Mouse (Mus musculus) heart, postnatal 0 days (tissue): ENCODE measurements around the gene Bdnf. TPM values are rescaled to one million over a fixed set of nuclear protein-coding genes. Genes with fewer than 3 reads are reported as not detected.

ENCODE experiments used
- ATAC-seq: fragments of 200-750 bp; cut with Nextera tagmentation; 2 replicates; pipeline ENCODE4 v1.8.0; 2017; ENCODE audit warnings: low read depth, moderate number of reproducible peaks, moderate library complexity; ENCODE audit not compliant: insufficient read depth
- DNase-seq: peaks from one replicate; pipeline ENCODE4 v3.0.0-alpha.2; 2016; ENCODE audit warnings: low spot score
- H3K27ac ChIP-seq: fragments of 300-500 bp; sonication (generic); 2 replicates; pipeline ENCODE4 v1.5.1; 2014; ENCODE audit warnings: low read depth, mild to moderate bottlenecking
- H3K27me3 ChIP-seq: fragments of 300-500 bp; sonication (generic); 2 replicates; pipeline ENCODE4 v1.6.1; 2014; ENCODE audit warnings: low read length, mixed read lengths; ENCODE audit not compliant: control insufficient read depth, insufficient read depth
- H3K36me3 ChIP-seq: fragments of 300-500 bp; sonication (generic); replicated peaks from 2 replicates; pipeline ENCODE4 v1.6.1; 2014; ENCODE audit warnings: low read length, mixed read lengths; ENCODE audit not compliant: control insufficient read depth, insufficient read depth
- H3K4me1 ChIP-seq: fragments of 300-500 bp; sonication (generic); 2 replicates; pipeline ENCODE4 v1.6.1; 2014; ENCODE audit warnings: antibody characterized with exemption; ENCODE audit not compliant: control insufficient read depth, insufficient read depth
- H3K4me2 ChIP-seq: fragments of 300-500 bp; sonication (generic); 2 replicates; pipeline ENCODE4 v1.6.1; 2014; ENCODE audit warnings: low read depth, mild to moderate bottlenecking, low read length, moderate library complexity
- H3K4me3 ChIP-seq: fragments of 300-500 bp; sonication (generic); 2 replicates; pipeline ENCODE4 v1.5.1; 2014; ENCODE audit warnings: low read depth, low read length
- H3K9ac ChIP-seq: fragments of 300-500 bp; sonication (generic); replicated peaks from 2 replicates; pipeline ENCODE4 v1.6.1; 2014; ENCODE audit warnings: low read depth, low read length, mixed read lengths
- H3K9me3 ChIP-seq: fragments of 300-500 bp; sonication (generic); replicated peaks from 2 replicates; pipeline ENCODE4 v1.6.1; 2016; ENCODE audit warnings: low read length; ENCODE audit not compliant: control insufficient read depth
- CTCF ChIP-seq: IDR thresholded peaks from 2 replicates; pipeline ENCODE4 v1.5.1; 2016; ENCODE audit warnings: antibody characterized with exemption, control low read depth, low read depth
- EP300 ChIP-seq: IDR thresholded peaks from 2 replicates; pipeline ENCODE4 v1.6.1; 2016; ENCODE audit warnings: antibody characterized with exemption, low read depth
- WGBS: fragments of 180-500 bp; shearing (Covaris S2); extraction: QIAGEN DNeasy Blood & Tissue Kit; methylation state at CpG from one replicate; pipeline ENCODE4 v1.1.7; 2014; 5-methylcytosine and 5-hydroxymethylcytosine counted together
- polyA plus RNA-seq: library from polyadenylated mRNA; unstranded; fragments of >200 nt; fragmentation: Nextera tagmentation; extraction: Ambion mirVana; gene quantifications from 2 replicates; pipeline ENCODE4 v1.2.1, GENCODE M21; 2015
- total RNA-seq: library from RNA; depleted of rRNA; stranded (reverse); fragments of >200 nt; gene quantifications from 2 replicates; pipeline ENCODE4 v1.2.3, GENCODE M21; 2014; ENCODE audit warnings: low replicate concordance

The Bdnf gene
- total and polyA plus RNA-seq, 2 experiments from 2014 or later, result 0.30 TPM; not detected in 1

DNA sequence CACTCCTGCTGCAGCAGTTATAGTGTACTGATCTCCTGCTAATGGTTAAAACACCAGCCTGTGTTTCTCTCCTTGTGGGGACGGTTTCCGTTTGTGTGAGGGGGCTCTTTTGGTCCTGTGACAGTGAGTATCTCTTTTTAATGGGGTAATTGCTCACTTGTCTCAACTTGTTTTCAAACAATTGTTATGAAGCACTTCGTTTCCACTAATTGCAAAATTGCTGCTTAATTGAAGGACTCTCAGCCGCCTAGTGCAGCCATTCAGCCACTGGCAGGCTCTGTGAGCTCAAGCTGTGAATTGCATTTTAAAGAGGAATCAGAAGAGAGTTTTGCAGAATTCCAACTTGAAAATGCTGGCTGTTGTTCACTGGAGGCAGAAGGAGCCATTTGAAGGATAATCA, 22.7 kb downstream of the Bdnf start:
- no peak for DNase-seq
- 29% methylated on average over 4 of the region's 4 CpGs for WGBS

DNA sequence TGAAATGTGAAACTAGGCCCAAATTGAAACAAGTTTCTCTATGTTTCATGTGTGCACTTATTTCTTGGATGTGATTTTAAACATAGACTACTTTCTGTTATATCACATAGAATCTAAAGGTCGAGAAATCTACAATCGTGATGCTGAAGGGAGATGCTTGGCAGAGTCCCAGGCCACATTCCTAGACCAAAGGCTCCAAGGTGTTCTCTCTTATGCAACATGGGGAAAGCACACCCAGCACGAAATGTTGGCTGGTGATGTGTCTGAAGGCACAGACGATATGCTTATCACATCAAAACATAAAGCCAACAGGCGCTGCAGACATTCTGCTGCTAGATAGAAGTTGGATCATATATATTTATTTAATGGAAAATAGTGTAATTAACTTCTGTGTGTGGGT, 25.8 kb downstream of the Bdnf start:
- Histone ChIP-seq H3K4me2 (no peak overlapping the region), H3K4me3 (no peak overlapping the region), H3K27ac (no peak overlapping the region), H3K36me3 (no peaks in the 10 kb centered on the region), H3K9me3 (no peaks in the 10 kb centered on the region), H3K4me1 (no peaks in the 10 kb centered on the region), H3K9ac (no peak overlapping the region), H3K27me3 (0 out of 2 replicates have a peak, but pooled peaks cover 8% of the 10 kb centered on the region)
- no peak for TF ChIP-seq CTCF
- no peak for TF ChIP-seq EP300
- ATAC-seq (no peak), DNase-seq (no peak)
- 53% methylated on average over 5 of the region's 5 CpGs for WGBS

More for the DNA sequence above, 22.7 kb downstream of the Bdnf start:
- no peaks in the 10 kb centered on the region for H3K9me3 ChIP-seq
- TF ChIP-seq CTCF (no peak), EP300 (no peak)
- H3K4me2 ChIP-seq, result no peak overlapping the region
- H3K4me3 ChIP-seq, result no peak overlapping the region
- H3K27me3 ChIP-seq, result peaks cover 38% of the 10 kb centered on the region
- H3K9ac ChIP-seq, result no peak overlapping the region
- H3K36me3 ChIP-seq, result no peaks in the 10 kb centered on the region
- no peaks in the 10 kb centered on the region for H3K4me1 ChIP-seq
- ATAC-seq, result no peak
- H3K27ac ChIP-seq, result no peak overlapping the region

DNA sequence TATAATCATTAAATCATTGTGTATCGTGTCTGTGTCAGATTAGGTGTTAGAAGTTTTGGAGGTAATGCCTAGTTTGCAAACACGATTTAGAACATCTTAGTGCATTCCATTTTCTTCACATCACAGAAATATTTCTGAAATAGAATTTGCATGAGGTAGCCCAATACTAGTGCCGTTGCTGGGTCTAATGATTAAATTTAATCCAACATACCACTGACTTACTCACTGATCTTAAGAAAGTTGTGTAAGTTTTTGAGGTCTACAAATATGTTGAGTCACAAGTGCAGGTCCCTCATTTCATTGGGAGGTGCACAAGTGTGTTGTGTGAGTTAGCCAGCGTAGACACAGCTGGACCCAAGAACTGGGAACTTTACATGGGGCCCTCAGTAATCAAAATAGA, 29.1 kb downstream of the Bdnf start:
- Histone ChIP-seq H3K27me3 (no peaks in the 10 kb centered on the region), H3K4me2 (no peak overlapping the region), H3K27ac (no peak overlapping the region), H3K9me3 (no peaks in the 10 kb centered on the region), H3K9ac (no peak overlapping the region), H3K4me1 (no peaks in the 10 kb centered on the region), H3K4me3 (no peak overlapping the region), H3K36me3 (no peaks in the 10 kb centered on the region)
- WGBS, result 66% methylated on average over 4 of the region's 4 CpGs
- no peak for ATAC-seq
- DNase-seq, result no peak
- no peak for TF ChIP-seq EP300
- no peak for TF ChIP-seq CTCF

DNA sequence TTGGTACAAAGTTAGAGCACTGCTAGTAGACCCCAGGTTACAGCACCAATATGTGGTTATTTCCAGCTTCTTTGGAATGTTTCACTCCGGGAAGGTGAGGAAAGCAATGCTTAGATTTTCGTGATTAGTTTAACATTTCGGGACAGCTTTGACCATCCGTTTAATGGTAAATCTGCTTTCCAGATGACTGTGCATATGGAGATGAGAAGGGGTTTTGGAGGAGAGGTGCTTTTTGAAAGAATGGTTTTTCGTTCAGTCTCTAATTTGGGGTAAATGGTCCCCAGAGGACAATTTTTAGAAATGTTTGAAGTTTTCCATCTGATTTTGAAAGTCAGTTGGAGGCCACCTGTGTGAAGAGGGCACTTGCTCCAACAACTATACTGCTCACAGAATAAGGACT, 29.6 kb downstream of the Bdnf start:
- Histone ChIP-seq H3K36me3 (no peaks in the 10 kb centered on the region), H3K4me1 (no peaks in the 10 kb centered on the region), H3K4me2 (no peak overlapping the region), H3K9me3 (no peaks in the 10 kb centered on the region), H3K27me3 (no peaks in the 10 kb centered on the region), H3K27ac (no peak overlapping the region), H3K4me3 (no peak overlapping the region), H3K9ac (no peak overlapping the region)
- TF ChIP-seq CTCF (no peak), EP300 (no peak)
- WGBS, result 76% methylated on average over 5 of the region's 5 CpGs
- DNase-seq (no peak), ATAC-seq (no peak)

DNA sequence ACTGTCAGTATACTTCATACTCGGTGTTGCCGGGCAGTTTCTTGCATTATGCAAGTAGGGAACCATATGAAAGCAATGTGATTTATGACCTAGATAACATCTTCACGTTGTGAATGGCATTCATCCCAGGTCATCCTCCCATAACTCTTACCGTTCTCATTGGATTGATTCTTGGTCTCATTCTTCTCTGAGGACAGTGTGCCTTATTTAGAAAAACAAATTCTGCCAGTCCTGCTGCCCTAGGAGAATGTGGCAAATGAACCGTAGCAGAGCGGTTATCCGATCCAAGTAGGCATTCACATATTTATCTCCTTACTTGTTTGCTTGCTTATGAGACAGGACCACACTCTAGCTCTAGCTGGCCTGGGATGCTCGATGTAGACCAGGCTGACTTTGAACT, 32.0 kb downstream of the Bdnf start:
- TF ChIP-seq CTCF (no peak), EP300 (no peak)
- Histone ChIP-seq H3K9me3 (no peaks in the 10 kb centered on the region), H3K4me1 (no peaks in the 10 kb centered on the region), H3K27me3 (no peaks in the 10 kb centered on the region), H3K9ac (no peak overlapping the region), H3K27ac (no peak overlapping the region), H3K36me3 (no peaks in the 10 kb centered on the region), H3K4me3 (no peak overlapping the region), H3K4me2 (no peak overlapping the region)
- ATAC-seq, result no peak
- 82% methylated on average over 8 of the region's 8 CpGs for WGBS
- DNase-seq, result no peak

DNA sequence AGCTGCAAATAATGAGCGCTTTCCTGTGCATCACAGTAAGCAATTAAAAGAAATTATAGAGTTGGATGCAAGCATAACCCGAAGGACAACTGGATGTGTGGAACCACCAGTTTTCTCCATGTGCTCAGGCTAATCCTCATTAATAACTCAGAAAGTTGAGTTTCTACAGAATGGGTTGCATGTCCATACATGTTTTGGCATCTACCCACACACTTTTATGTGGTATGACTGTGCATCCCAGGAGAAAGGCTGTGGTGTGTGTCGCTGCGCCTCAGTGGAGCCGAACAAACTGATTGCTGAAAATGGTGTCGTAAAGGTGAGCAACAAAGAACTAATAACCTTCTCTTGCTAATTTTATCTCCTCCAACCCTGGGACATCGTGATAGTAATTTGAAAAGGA, 34.8 kb downstream of the Bdnf start:
- DNase-seq, result no peak
- no peak for ATAC-seq
- WGBS, result 79% methylated on average over 7 of the region's 7 CpGs
- no peak overlapping the region for H3K9ac ChIP-seq
- TF ChIP-seq CTCF, result no peak
- TF ChIP-seq EP300, result no peak
- no peaks in the 10 kb centered on the region for H3K36me3 ChIP-seq
- no peak overlapping the region for H3K4me2 ChIP-seq
- H3K4me1 ChIP-seq, result no peaks in the 10 kb centered on the region
- H3K27me3 ChIP-seq, result no peaks in the 10 kb centered on the region
- no peaks in the 10 kb centered on the region for H3K9me3 ChIP-seq
- no peak overlapping the region for H3K27ac ChIP-seq
- H3K4me3 ChIP-seq, result no peak overlapping the region
